Mouse (Mus musculus): Measurements from ENCODE around the gene Pmf1.

The Pmf1 gene

DNA sequence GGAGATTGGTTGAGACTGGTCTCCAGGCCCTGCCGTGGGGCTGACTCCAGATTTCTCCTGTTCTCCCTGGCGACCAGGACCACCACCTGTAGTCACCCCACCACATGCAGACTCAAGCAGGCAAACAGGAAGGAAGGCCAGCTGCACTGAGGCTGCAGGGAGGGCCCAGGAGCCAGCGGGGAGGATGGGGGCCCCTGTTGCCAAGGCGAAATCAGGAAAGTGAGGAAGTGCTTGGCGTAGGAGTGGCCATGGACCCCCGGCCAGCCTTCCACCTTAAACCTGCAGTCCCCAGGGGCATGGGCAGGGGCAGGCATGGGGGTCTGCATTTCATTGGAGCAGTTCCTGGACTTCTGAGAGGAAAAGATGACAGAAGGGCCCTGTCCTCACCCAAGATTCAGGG is 49.0 kb downstream of the Pmf1 start:
- intact Hi-C loops (cut with DNase I) = no loop called here

DNA sequence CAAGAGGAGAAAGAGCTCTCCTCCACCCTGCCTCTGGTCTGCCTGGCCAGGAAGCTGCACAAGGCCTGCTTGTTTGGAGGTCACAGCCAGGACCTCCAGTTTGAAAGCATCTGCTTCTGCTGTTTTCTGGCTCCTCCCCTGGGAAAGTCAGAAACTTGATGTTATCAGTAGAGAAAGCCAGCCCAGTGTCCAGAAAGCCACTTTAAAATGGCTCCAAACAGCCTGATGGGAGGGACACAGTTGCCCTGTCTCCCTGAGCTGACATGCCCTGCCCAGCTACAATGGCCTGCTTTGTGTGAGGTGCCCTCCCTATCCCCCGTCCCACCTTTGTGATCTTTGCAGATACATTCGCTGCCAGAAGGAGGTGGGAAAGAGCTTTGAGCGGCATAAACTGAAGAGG is 50.1 kb downstream of the Pmf1 start:
- intact Hi-C loops (cut with DNase I) = no loop called here

DNA sequence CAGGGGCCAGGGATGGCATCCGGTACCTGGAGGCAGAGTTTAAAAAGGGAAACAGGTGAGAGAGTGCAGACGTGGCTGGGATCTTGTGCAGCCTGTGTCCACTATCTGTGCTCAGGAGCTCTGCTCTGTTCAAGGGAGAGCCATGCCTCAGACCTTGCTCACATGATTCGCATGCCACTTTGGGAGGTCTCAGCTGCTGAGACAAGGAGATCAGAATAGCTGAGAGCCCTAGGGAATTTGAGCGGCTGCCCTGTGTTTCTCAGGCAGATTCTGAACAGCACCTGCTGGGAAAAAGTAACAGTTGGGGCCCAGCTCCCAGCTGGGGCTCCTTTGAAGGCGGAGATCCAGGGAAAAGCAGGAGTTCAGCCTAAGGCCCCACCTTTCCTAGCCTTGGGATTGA is 50.5 kb downstream of the Pmf1 start:
- intact Hi-C loops (cut with DNase I) = no loop called here

DNA sequence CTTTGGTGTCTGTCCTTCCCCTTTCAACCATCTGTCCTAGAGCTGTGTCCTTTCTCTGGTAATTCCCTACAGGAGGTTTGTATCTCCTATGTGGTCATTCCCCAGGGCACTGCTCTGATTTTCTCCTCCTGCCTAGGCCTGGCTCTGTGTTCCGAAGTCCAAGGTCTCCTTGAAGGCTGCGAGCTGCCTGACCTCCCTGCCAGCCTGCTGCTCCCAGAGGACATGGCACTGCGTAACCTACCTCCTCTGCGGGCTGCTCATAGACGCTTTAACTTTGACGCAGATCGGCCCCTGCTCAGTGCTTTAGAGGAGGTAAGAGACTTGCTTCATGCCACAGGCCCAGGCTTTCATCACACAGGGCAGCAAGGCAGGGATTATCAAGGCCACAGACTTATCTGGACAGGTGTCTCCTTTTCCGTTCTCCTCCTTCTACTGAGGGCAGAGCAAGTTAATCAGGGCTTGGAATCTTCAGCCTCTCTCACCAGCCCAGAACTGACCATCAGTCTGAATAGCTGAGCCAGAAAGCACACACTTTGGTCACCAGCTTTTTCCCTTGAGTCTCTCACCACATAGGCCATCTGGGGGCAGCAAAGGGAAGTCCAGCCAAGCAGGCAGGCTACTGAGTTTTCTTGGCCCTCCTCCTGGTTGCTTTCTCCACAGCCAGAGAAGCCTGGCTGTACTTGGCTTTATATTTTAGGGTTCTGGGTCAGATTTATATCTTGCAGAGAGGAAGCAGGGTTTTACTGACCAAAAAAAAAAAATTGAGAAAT is 55.5 kb downstream of the Pmf1 start:
- intact Hi-C loops (cut with DNase I) = no loop called here

DNA sequence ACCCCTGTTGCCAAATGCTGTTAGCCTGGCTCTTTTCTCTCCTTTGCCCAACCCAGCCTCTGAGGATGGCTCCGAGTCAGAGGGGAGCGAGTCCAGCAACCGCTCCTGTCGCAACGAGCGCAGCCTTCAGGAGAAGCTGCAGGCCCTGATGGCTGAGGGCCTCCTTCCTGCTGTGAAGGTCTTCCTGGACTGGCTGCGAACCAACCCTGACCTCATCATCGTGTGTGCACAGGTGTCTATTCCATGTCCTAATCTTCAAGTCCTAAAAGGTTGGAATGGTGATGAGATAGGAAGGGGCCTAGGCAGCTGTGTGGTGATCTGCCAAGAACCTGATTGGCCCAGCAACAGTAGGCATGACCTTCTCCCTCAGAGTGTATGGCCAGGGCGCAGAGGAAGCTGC is 57.2 kb downstream of the Pmf1 start:
- intact Hi-C loops (cut with DNase I) = no loop called here

DNA sequence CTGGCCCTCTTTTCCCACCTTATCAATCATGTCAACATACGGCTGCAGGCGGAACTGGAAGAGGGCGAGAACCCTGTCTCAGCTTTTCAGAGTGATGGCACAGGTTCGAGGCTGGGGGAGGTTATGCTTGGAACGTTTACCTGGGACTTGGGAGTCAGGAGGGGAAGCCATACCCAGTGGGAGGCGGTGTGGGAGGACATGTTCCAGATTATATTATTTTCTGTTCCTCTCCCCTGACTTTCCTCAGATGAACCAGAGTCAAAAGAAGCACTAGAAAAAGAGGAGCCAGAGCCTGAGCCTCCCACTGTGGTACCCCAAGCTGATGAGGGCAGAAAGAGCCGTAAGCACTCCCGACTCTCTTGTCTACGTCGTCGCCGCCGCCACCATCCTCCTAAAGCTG is 59.4 kb downstream of the Pmf1 start:
- intact Hi-C loops (cut with DNase I) = no loop called here

Small RNA genes lying within 50 kb of the gene (microRNA-seq; reads per million reads assigned to microRNA genes)
- gene Mir7011 = 0 to 0.34 reads per million in 2 experiments
